Mouse (Mus musculus) monocyte, adult 59 days (primary cell): ENCODE data around the gene Tes. TPM values are rescaled to one million over a fixed set of nuclear protein-coding genes. Genes with fewer than 3 reads are reported as not detected.

Experiments
- total RNA-seq, 2 experiments: library from RNA; stranded (reverse); gene quantifications; one replicate each; pipeline ENCODE4 v1.2.4; 2023

Tes gene
- 10 to 100 TPM; 19.9 to 23.7 TPM for total RNA-seq

DNA sequence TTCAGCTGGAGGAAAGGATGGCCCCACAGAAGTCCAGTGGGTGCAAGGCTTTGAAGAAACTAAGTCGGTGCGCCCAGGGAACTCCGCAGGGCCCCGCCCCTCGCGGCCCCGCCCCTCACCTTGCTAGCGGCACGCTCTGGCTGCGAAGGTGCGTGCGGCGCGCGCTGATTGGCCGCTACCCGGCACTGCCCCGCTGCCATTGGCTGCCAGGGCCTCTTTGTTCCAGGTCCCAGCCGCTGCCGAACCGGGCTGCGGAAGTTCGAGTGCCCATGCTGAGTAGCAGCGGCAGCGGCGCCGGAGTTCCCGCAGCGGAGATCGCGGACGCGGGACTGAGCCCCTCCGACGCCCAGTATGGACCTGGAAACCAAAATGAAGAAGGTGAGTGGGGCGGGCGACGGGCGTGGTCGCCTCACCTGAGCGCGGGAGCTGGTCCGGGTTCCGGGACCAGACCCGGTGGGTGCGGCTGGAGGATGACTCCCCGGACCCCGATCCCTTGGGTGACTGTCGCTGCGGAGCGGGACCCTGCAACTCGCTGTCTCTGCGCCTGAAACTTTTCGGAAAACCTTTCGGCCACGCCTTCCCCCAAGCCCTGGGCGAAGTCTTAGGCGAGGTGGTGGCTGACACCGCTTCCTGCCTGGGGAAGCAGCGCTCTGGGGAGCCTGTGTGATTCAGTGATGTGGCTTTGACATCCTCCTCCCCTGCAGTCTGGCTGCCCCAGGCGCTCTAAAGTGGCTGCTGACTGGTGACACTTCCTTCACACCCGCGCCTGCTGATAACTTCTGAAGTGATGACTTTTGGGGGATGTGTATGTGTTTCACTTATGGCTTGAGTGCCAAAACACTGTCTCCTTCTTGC lies at the start of gene Tes:
Gene Tes, plus strand, starts transcription at position 214 of the 855 bp plus-strand sequence.

Other genes starting within 250 kb of the Tes start
- 10 to 100 TPM; 15.9 to 19.9 TPM for gene Tfec, start 166.7 kb upstream of the Tes start, total RNA-seq
- gene Cav2, start 216.0 kb downstream of the Tes start, total RNA-seq: 1 to 10 TPM; 4.1 to 4.9 TPM
- 1 to 10 TPM; 1.9 to 3.4 TPM for gene Cav1, start 241.2 kb downstream of the Tes start, total RNA-seq